Mouse (Mus musculus): ENCODE measurements around the gene Ntmt1. TPM values are rescaled to one million over a fixed set of nuclear protein-coding genes. Genes with fewer than 3 reads are reported as not detected.

The Ntmt1 gene
- 10 to 100 TPM; 38.9 to 41.9 TPM for total RNA-seq (2021)
- long read RNA-seq, experiment 1, transcript Ntmt1-201 (4 exons, 1,387 nt), result major isoform, 49 of 61 reads
- long read RNA-seq, experiment 1, partial matches to known transcripts, result 0 of 61 reads
- long read RNA-seq, experiment 1, other reads (novel, unspliced or antisense), result 9 of 61 reads
- long read RNA-seq, experiment 2, transcript Ntmt1-201 (4 exons, 1,387 nt), result major isoform, 49 of 65 reads
- long read RNA-seq, experiment 2, transcript Ntmt1-207 (4 exons, 1,192 nt), result minor isoform, 5 of 65 reads
- long read RNA-seq, experiment 2, partial matches to known transcripts, result 4 of 65 reads
- long read RNA-seq, experiment 2, other reads (novel, unspliced or antisense), result 5 of 65 reads

GRCm38 (mm10) chr2:30807648-30808295 lies at the start of gene Ntmt1:
Gene Ntmt1, plus strand, starts transcription at chr2:30807826.
- peak; percentile 96 to 99 for DNase-seq (ENCODE audit: low spot score in 2 of 2)

- peak; percentile 69 to 75 for DNase-seq (ENCODE audit: low spot score in 2 of 2)
Observed at GRCm38 (mm10) chr2:30758341-30759087, 49.1 kb upstream of the Ntmt1 start.

GRCm38 (mm10) chr2:30759088-30759374 lies 48.6 kb upstream of the Ntmt1 start:
- no peak for DNase-seq (ENCODE audit: low spot score in 2 of 2)

- DNase-seq (ENCODE audit: low spot score in 2 of 2), result no peak
Observed at GRCm38 (mm10) chr2:30759442-30759841, 48.2 kb upstream of the Ntmt1 start.

GRCm38 (mm10) chr2:30759858-30760547 lies 47.6 kb upstream of the Ntmt1 start:
- DNase-seq (ENCODE audit: low spot score in 2 of 2), result no peak

- DNase-seq (ENCODE audit: low spot score in 2 of 2), result no peak
Observed at GRCm38 (mm10) chr2:30760706-30761105, 46.9 kb upstream of the Ntmt1 start.

GRCm38 (mm10) chr2:30766446-30766845 lies 41.2 kb upstream of the Ntmt1 start:
- DNase-seq (ENCODE audit: low spot score in 2 of 2), result no peak

GRCm38 (mm10) chr2:30767626-30768240 lies 39.9 kb upstream of the Ntmt1 start:
- DNase-seq (ENCODE audit: low spot score in 2 of 2), result no peak

GRCm38 (mm10) chr2:30768529-30768928 lies 39.1 kb upstream of the Ntmt1 start:
- DNase-seq (ENCODE audit: low spot score in 2 of 2), result no peak

GRCm38 (mm10) chr2:30769187-30769586 lies 38.4 kb upstream of the Ntmt1 start:
- no peak for DNase-seq (ENCODE audit: low spot score in 2 of 2)

GRCm38 (mm10) chr2:30771368-30771805 lies 36.2 kb upstream of the Ntmt1 start:
- DNase-seq (ENCODE audit: low spot score in 2 of 2), result no peak

GRCm38 (mm10) chr2:30771806-30772460 lies 35.7 kb upstream of the Ntmt1 start:
- DNase-seq (ENCODE audit: low spot score in 2 of 2), result peak; percentile 75 to 81

GRCm38 (mm10) chr2:30772581-30773312 lies 34.9 kb upstream of the Ntmt1 start:
- DNase-seq (ENCODE audit: low spot score in 2 of 2), result no peak

- DNase-seq (ENCODE audit: low spot score in 2 of 2), result no peak
Observed at GRCm38 (mm10) chr2:30773313-30774005, 34.2 kb upstream of the Ntmt1 start.

- no peak for DNase-seq (ENCODE audit: low spot score in 2 of 2)
Observed at GRCm38 (mm10) chr2:30775955-30776354, 31.7 kb upstream of the Ntmt1 start.

GRCm38 (mm10) chr2:30777266-30777665 lies 30.4 kb upstream of the Ntmt1 start:
- DNase-seq (ENCODE audit: low spot score in 2 of 2), result no peak

GRCm38 (mm10) chr2:30778235-30778634 lies 29.4 kb upstream of the Ntmt1 start:
- DNase-seq (ENCODE audit: low spot score in 2 of 2), result no peak

GRCm38 (mm10) chr2:30779241-30779640 lies 28.4 kb upstream of the Ntmt1 start:
- no peak for DNase-seq (ENCODE audit: low spot score in 2 of 2)
